15 mouse cellular contexts compared by ENCODE assay signal in genomic region chr9:22695392-22695791, GRCm38 (mm10).
"Had no signal": no experiment of that assay in that cellular context is flagged by ENCODE, and none has a peak within 500 bp of the region (broad histone marks: within the 10 kb centered on the region; RNA-seq: fewer than 3 reads in every experiment).

No protein-coding gene starts in this region.

- DNase-seq: kidney, adult 18-20 months; kidney, postnatal 10 days; kidney, postnatal 36 days; layer of hippocampus, postnatal 36 days; liver, embryonic 13.5 days; retina, postnatal 1 day; right cerebral cortex, postnatal 25 days; spleen, adult 18-20 months; thymus, adult 18-20 months; thymus, postnatal 36 days had no signal

- H3K4me2 ChIP-seq: liver, embryonic 13.5 days; midbrain, embryonic 12.5 days; midbrain, embryonic 15.5 days; neural tube, embryonic 13.5 days had no signal

- H3K27ac ChIP-seq: left cerebral cortex, adult 2 months; liver, embryonic 13.5 days; macrophage; midbrain, embryonic 12.5 days; midbrain, embryonic 15.5 days; neural tube, embryonic 13.5 days had no signal

- H3K4me3 ChIP-seq: left cerebral cortex, adult 2 months; liver, embryonic 13.5 days; midbrain, embryonic 12.5 days; midbrain, embryonic 15.5 days; neural tube, embryonic 13.5 days had no signal

- ATAC-seq: midbrain, embryonic 15.5 days had no signal

- H3K4me1 ChIP-seq: liver, embryonic 13.5 days; midbrain, embryonic 15.5 days had no signal

- H3K27me3 ChIP-seq: liver, embryonic 13.5 days; midbrain, embryonic 12.5 days; midbrain, embryonic 15.5 days; neural tube, embryonic 13.5 days had no signal

- H3K9me3 ChIP-seq: liver, embryonic 13.5 days; midbrain, embryonic 12.5 days; midbrain, embryonic 15.5 days; neural tube, embryonic 13.5 days had no signal

- H3K36me3 ChIP-seq: liver, embryonic 13.5 days; midbrain, embryonic 12.5 days; midbrain, embryonic 15.5 days; neural tube, embryonic 13.5 days had no signal

- H3K9ac ChIP-seq: liver, embryonic 13.5 days; midbrain, embryonic 12.5 days; midbrain, embryonic 15.5 days; neural tube, embryonic 13.5 days had no signal
